Mouse (Mus musculus) CH12.LX (cell line): Measurements from ENCODE around the gene Tmem205. TPM values are rescaled to one million over a fixed set of nuclear protein-coding genes. Genes with fewer than 3 reads are reported as not detected.

Experiments
- DNase-seq: peaks from one replicate; pipeline ENCODE4 v3.0.0-alpha.2; 2013; ENCODE audit errors: extremely low read depth
- H3K27ac ChIP-seq: 2 replicates; pipeline ENCODE4 v1.5.1; 2012; ENCODE audit warnings: low read depth, mild to moderate bottlenecking, control low read depth, moderate library complexity; ENCODE audit not compliant: insufficient read depth
- H3K27me3 ChIP-seq: replicated peaks from 2 replicates; pipeline ENCODE3; 2012; ENCODE audit warnings: inconsistent platforms
- H3K36me3 ChIP-seq, 2 experiments: replicated peaks in 1 of 2; 2 replicates each; pipeline versions ENCODE3 to v1.6.1; 2012; ENCODE audit warnings: inconsistent platforms in 1 of 2, low read length in 1 of 2, mild to moderate bottlenecking in 1 of 2, mixed read lengths in 1 of 2, moderate library complexity in 1 of 2; ENCODE audit not compliant: control insufficient read depth in 1 of 2, insufficient read depth in 1 of 2
- H3K4me1 ChIP-seq, 2 experiments: 2 replicates each; pipeline ENCODE4 v1.6.1; 2012; ENCODE audit warnings: inconsistent platforms in 1 of 2, moderate library complexity in 1 of 2; ENCODE audit not compliant: insufficient read depth in 2 of 2, control insufficient read depth in 1 of 2
- H3K4me2 ChIP-seq: 2 replicates; pipeline ENCODE4 v1.6.1; 2012; ENCODE audit warnings: low read depth, mild to moderate bottlenecking, control low read depth; ENCODE audit not compliant: poor library complexity, insufficient read depth, severe bottlenecking
- H3K4me3 ChIP-seq, 3 experiments: fragments of 150-350 bp in 1 of 3; sonication (generic) in 1 of 3; replicated peaks in 1 of 3; 2 replicates each; pipeline versions ENCODE3 to v1.5.1; 2011 to 2012; ENCODE audit warnings: low read depth in 2 of 3, low read length in 2 of 3, mild to moderate bottlenecking in 2 of 3, moderate library complexity in 2 of 3, control low read depth in 1 of 3, improper control_type of control experiment in 1 of 3, inconsistent platforms in 1 of 3, mixed read lengths in 1 of 3; ENCODE audit not compliant: poor library complexity in 1 of 3
- H3K79me2 ChIP-seq: replicated peaks from 2 replicates; pipeline ENCODE4 v1.6.1; 2012; ENCODE audit warnings: mild to moderate bottlenecking, moderate library complexity; ENCODE audit not compliant: control insufficient read depth, poor library complexity, insufficient read depth, severe bottlenecking; ENCODE audit errors: extremely low read depth
- H3K9ac ChIP-seq: 2 replicates; pipeline ENCODE4 v1.6.1; 2012; ENCODE audit warnings: low read depth, mild to moderate bottlenecking, control low read depth, moderate library complexity; ENCODE audit not compliant: insufficient read depth
- H3K9me3 ChIP-seq: replicated peaks from 2 replicates; pipeline ENCODE3; 2012; ENCODE audit warnings: low read length, inconsistent platforms, mixed read lengths
- BHLHE40 ChIP-seq: IDR thresholded peaks from 2 replicates; pipeline ENCODE4 v1.6.1; 2011; ENCODE audit warnings: mild to moderate bottlenecking, low read depth, low read length, improper control_type of control experiment
- CHD2 ChIP-seq: IDR thresholded peaks from 2 replicates; pipeline ENCODE4 v1.6.1; 2011; ENCODE audit warnings: low read length, improper control_type of control experiment
- EP300 ChIP-seq: IDR thresholded peaks from 2 replicates; pipeline ENCODE4 v1.6.1; 2011; ENCODE audit warnings: low read length, improper control_type of control experiment
- GABPA ChIP-seq: IDR thresholded peaks from 2 replicates; pipeline ENCODE4 v1.6.1; 2012; ENCODE audit warnings: low read depth, low read length, improper control_type of control experiment, inconsistent platforms; ENCODE audit not compliant: insufficient replicate concordance
- HCFC1 ChIP-seq: IDR thresholded peaks from 2 replicates; pipeline ENCODE4 v1.6.1; 2012; ENCODE audit warnings: low read depth, mild to moderate bottlenecking, inconsistent platforms, low read length, improper control_type of control experiment
- MAFK ChIP-seq: IDR thresholded peaks from 2 replicates; pipeline ENCODE4 v1.6.1; 2011; ENCODE audit warnings: low read length, improper control_type of control experiment; ENCODE audit not compliant: insufficient replicate concordance
- MAZ ChIP-seq: IDR thresholded peaks from 2 replicates; pipeline ENCODE4 v1.6.1; 2012; ENCODE audit warnings: low read depth, mild to moderate bottlenecking, inconsistent platforms, low read length, improper control_type of control experiment, moderate library complexity
- MEF2A ChIP-seq: IDR thresholded peaks from 2 replicates; pipeline ENCODE4 v1.6.1; 2014; ENCODE audit warnings: low read depth, mild to moderate bottlenecking, inconsistent platforms, low read length, improper control_type of control experiment, borderline replicate concordance
- MXI1 ChIP-seq: IDR thresholded peaks from 2 replicates; pipeline ENCODE4 v1.6.1; 2011; ENCODE audit warnings: mild to moderate bottlenecking, low read depth, low read length, improper control_type of control experiment
- NRF1 ChIP-seq: IDR thresholded peaks from 2 replicates; pipeline ENCODE4 v1.6.1; 2014; ENCODE audit warnings: low read depth, mild to moderate bottlenecking, inconsistent platforms, low read length, improper control_type of control experiment, moderate library complexity
- POLR2A ChIP-seq: IDR thresholded peaks from 2 replicates; pipeline ENCODE4 v1.6.1; 2011; ENCODE audit warnings: low read depth, mild to moderate bottlenecking, improper control_type of control experiment, low read length
- SIN3A ChIP-seq: IDR thresholded peaks from 2 replicates; pipeline ENCODE4 v1.6.1; 2012; ENCODE audit warnings: low read length, improper control_type of control experiment, inconsistent platforms
- SMC3 ChIP-seq: IDR thresholded peaks from 2 replicates; pipeline ENCODE4 v1.6.1; 2011; ENCODE audit warnings: low read depth, low read length, improper control_type of control experiment
- TCF12 ChIP-seq: IDR thresholded peaks from 2 replicates; pipeline ENCODE4 v1.6.1; 2014; ENCODE audit warnings: low read depth, mild to moderate bottlenecking, inconsistent platforms, low read length, improper control_type of control experiment
- USF2 ChIP-seq: conservative IDR thresholded peaks from 2 replicates; pipeline ENCODE4 v1.6.1; 2011; ENCODE audit warnings: low read depth, low read length, improper control_type of control experiment
- ZKSCAN1 ChIP-seq: IDR thresholded peaks from 2 replicates; pipeline ENCODE4 v1.6.1; 2012; ENCODE audit warnings: low read depth, inconsistent platforms, low read length, improper control_type of control experiment, borderline replicate concordance
- ZNF384 ChIP-seq: IDR thresholded peaks from 2 replicates; pipeline ENCODE4 v1.6.1; 2012; ENCODE audit warnings: low read depth, low read length, improper control_type of control experiment, inconsistent platforms
- dilution Hi-C: fragments of 300-500 bp; cut with MboI; formaldehyde crosslinking; loops from 2 replicates; pipeline ENCODE4 v1.14.3; 2020; ENCODE audit warnings: low sequenced_read_pairs; ENCODE audit not compliant: extremely low pct_unique_long_range_greater_than_20kb, extremely low pct_ligation_motif_present
- in situ Hi-C: fragments of 300-500 bp; cut with MboI; formaldehyde crosslinking; loops from 3 replicates; pipeline ENCODE4 v1.14.3; 2019; ENCODE audit warnings: low sequenced_read_pairs, low pct_ligation_motif_present, low pct_unique_long_range_greater_than_20kb, mixed read lengths
- polyA plus RNA-seq: library from polyadenylated mRNA; unstranded; fragments of >175 nt; gene quantifications from 2 replicates; pipeline ENCODE4 v1.2.1, GENCODE M21; 2012; ENCODE audit warnings: low read depth; ENCODE audit not compliant: insufficient read length
- total RNA-seq, 2 experiments: library from RNA; depleted of rRNA; stranded (reverse); fragments of 300-350 nt in 1 of 2; fragments of >200 nt in 1 of 2; gene quantifications; 2 replicates each; pipeline ENCODE4 v1.2.3; 2012 to 2014

Tmem205 gene
- total and polyA plus RNA-seq, 3 experiments = 0.87 to 2.9 (median 2.9) TPM

DNA sequence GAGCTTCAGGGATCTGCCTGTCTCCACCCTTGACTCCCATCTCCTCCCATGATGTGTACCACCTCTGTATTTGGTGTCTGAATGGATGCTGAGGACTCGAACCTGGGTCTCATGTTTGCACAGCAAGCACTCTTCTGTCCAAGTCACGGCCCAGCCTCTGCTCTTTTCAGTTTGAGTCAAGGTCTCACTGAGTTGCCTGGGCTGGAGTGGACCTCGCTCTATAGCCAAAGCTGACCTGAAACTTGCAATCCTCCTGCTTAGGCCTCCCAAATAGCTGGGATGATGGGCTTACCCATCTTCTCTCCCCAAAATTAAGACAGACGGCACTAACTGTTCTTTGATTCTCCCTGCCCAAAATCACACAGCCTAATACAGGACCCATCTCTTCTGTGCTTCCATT, 4.3 kb downstream of the Tmem205 start:
- TF ChIP-seq NRF1 = no peak
- no peak for TF ChIP-seq ZNF384
- no peak for TF ChIP-seq ZKSCAN1
- no peak for TF ChIP-seq MAFK
- Histone ChIP-seq H3K27me3 (peaks cover 26% of the 10 kb centered on the region), H3K9ac (no peak overlapping the region), H3K79me2 (no peaks in the 10 kb centered on the region), H3K4me1 (peaks cover 9 to 11% of the 10 kb centered on the region in 2 experiments; a peak in 3 of 4 replicates), H3K4me3 (no peak overlapping the region), H3K9me3 (no peaks in the 10 kb centered on the region), H3K27ac (no peak overlapping the region), H3K4me2 (no peak overlapping the region), H3K36me3 (no peaks in the 10 kb centered on the region)
- DNase-seq = no peak
- in situ Hi-C loops (no loop called here), dilution Hi-C loops (no loop called here)

DNA sequence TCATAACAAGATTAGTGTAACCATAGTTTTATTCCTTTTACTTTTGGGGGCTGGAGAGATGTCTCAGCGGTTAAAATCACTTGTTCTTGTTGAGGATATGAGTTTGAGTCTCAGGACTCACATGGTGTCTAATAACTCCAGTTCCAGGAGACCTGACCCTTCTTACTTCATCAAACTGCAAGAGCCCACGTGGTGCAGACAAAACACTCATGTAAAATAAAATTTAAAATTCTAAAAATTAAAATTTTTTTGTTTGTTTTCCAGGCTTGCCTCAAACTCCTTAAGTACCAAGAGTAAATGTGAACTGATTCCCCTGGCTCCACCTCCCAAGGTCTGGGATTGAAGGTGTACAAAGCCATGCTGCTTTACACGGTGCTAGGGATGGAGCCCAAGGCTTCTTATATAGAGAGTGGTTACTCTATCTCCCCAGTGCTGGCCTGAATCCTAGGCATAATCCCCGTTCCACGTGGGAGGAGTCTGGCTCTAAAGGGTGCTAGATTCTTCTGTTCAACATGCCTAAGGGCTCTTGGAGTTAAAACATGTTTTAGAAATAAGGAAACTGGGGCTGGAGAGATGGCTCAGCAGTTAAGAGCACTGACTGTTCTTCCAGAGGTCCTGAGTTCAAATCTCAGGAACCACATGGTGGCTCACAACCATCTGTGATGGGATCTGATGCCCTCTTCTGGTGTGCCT, 8.5 kb downstream of the Tmem205 start:
- in situ Hi-C loops = no loop called here

DNA sequence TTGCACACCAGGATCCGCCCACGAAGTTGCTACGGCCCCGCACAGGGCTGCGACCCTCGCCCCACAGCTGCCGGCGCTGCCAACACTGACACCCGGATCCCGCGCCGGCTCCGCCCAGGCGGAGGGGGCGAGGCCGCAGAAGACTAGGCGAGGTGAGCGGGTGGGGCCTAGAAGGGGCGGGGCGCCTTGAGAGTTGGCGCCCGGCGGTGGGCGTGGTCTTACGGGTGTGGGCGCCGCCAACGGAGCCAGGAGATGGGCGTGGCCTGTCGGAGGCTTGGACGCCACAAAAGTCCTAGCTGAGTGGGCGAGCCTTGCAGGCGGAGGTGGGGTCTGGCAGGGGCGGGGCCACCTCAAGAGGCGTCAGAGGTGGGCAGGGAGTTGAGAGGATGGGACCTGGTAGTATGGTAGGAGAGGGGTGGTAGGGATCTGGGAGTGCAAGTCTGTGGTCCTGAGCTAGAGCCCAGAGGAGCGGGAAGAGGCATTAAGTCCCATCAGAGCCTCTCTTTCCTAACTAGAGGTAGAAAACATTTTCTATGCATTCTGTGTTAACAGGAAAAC, 9.2 kb downstream of the Tmem205 start, which contains the start of gene Rab3d:
TSS of gene Rab3d (minus strand) at position 158 of the 558 bp plus-strand sequence.
- peak; percentile 48 for TF ChIP-seq POLR2A
- no peak for TF ChIP-seq CHD2
- 0 out of 2 replicates have a peak, but pooled peaks have one; percentile 21 for TF ChIP-seq BHLHE40
- TF ChIP-seq MAFK = no peak
- peak; percentile 50; the same call in 1 of the 2 replicates for TF ChIP-seq TCF12
- peak; percentile 18; the same call in 1 of the 2 replicates for TF ChIP-seq HCFC1
- TF ChIP-seq SIN3A = peak; percentile 66; the same call in 1 of the 2 replicates
- peak; percentile 61 for TF ChIP-seq MXI1
- TF ChIP-seq MAZ = peak; percentile 59; the same call in 1 of the 2 replicates
- no peak for TF ChIP-seq EP300
- Histone ChIP-seq H3K79me2 (no peaks in the 10 kb centered on the region), H3K27ac (no peak within 1 kb of the TSS), H3K4me2 (peak within 1 kb of the TSS; percentile 60), H3K27me3 (peaks cover 51% of the 10 kb centered on the region), H3K4me1 (peaks cover 10 to 11% of the 10 kb centered on the region in 2 experiments; a peak in 3 of 4 replicates), H3K9ac (peak within 1 kb of the TSS; percentile 35), H3K4me3 (peak within 1 kb of the TSS; percentile 53 to 73 (median 53)), H3K36me3 (no peaks in the 10 kb centered on the region), H3K9me3 (no peaks in the 10 kb centered on the region)
- DNase-seq = peak; percentile 96
- in situ Hi-C loops (no loop called here), dilution Hi-C loops (no loop called here)

More for the DNA sequence above, 8.5 kb downstream of the Tmem205 start:
- H3K27me3 ChIP-seq = peaks cover 49% of the 10 kb centered on the region
- dilution Hi-C loops = no loop called here
- H3K4me3 ChIP-seq = no peak overlapping the region
- no peak for DNase-seq
- peaks cover 11 to 14% of the 10 kb centered on the region in 2 experiments; a peak in 3 of 4 replicates for H3K4me1 ChIP-seq
- no peaks in the 10 kb centered on the region for H3K36me3 ChIP-seq
- no peak overlapping the region for H3K9ac ChIP-seq
- H3K4me2 ChIP-seq = peak overlapping the region; percentile 25; the same call in 1 of the 2 replicates
- TF ChIP-seq USF2 = no peak
- TF ChIP-seq GABPA = no peak
- no peak for TF ChIP-seq MEF2A
- TF ChIP-seq SMC3 = no peak
- H3K9me3 ChIP-seq = no peaks in the 10 kb centered on the region
- H3K27ac ChIP-seq = no peak overlapping the region
- H3K79me2 ChIP-seq = no peaks in the 10 kb centered on the region
